Mouse (Mus musculus): ENCODE measurements around the gene Kpna2. TPM values are rescaled to one million over a fixed set of nuclear protein-coding genes. Genes with fewer than 3 reads are reported as not detected.
"Not testable (repeated sequence)": the region's sequence is repeated elsewhere in the genome, so short reads cannot be mapped to it uniquely, and the experiment has no call there.

The Kpna2 gene
- polyA plus RNA-seq, 1 experiment = 20.9 TPM

GRCm38 (mm10) chr11:107029536-107029935 is 30.2 kb upstream of the Kpna2 start:
- Histone ChIP-seq H3K4me1 (peaks cover 40% of the 10 kb centered on the region), H3K4me3 (replicated peaks) (no peak overlapping the region), H3K9me3 (no peaks in the 10 kb centered on the region), H3K36me3 (replicated peaks; ENCODE audit: low read length) (peaks cover 7% of the 10 kb centered on the region), H3K27me3 (replicated peaks) (peaks cover 14% of the 10 kb centered on the region)
- TF ChIP-seq GATA1 (IDR thresholded peaks at IDR 0.05; ENCODE audit: borderline replicate concordance, low read length) (no peak), FLI1 (IDR thresholded peaks at IDR 0.05; ENCODE audit: low read length) (no peak)

DNA sequence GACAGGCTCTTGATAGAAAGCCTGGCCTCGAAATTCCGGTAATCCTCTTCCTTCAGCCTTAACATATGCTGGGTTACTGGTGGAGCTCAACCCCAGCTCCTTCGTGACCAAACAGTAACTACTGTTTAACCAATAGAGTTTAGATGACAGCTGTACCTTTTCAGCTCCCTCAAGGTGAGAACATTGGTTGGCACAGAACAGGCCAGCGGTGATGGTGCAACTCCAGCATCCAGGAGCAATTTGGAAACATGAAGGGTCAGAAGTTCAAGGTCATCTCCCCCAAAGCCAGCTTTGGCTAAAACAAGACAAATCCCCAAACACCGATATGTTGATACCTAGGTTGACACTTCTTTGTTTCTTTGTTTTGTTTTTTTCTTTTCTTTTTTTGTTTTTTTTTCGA is 29.4 kb upstream of the Kpna2 start:
- peaks cover 2% of the 10 kb centered on the region for H3K36me3 ChIP-seq (replicated peaks; ENCODE audit: low read length)
- H3K4me1 ChIP-seq = peaks cover 46% of the 10 kb centered on the region
- H3K9me3 ChIP-seq = no peaks in the 10 kb centered on the region
- peak overlapping the region; percentile 97 for H3K4me3 ChIP-seq (replicated peaks)
- peaks cover 18% of the 10 kb centered on the region for H3K27me3 ChIP-seq (replicated peaks)
- TF ChIP-seq GATA1 (IDR thresholded peaks at IDR 0.05; ENCODE audit: borderline replicate concordance, low read length) (no peak), FLI1 (IDR thresholded peaks at IDR 0.05; ENCODE audit: low read length) (no peak)

GRCm38 (mm10) chr11:107028275-107028618 is 28.9 kb upstream of the Kpna2 start:
- H3K27me3 ChIP-seq (replicated peaks) = peaks cover 18% of the 10 kb centered on the region
- H3K36me3 ChIP-seq (replicated peaks; ENCODE audit: low read length) = peaks cover 2% of the 10 kb centered on the region
- H3K4me3 ChIP-seq (replicated peaks) = peak overlapping the region; percentile 97
- TF ChIP-seq FLI1 (IDR thresholded peaks at IDR 0.05; ENCODE audit: low read length) (no peak), GATA1 (IDR thresholded peaks at IDR 0.05; ENCODE audit: borderline replicate concordance, low read length) (no peak)
- no peaks in the 10 kb centered on the region for H3K9me3 ChIP-seq
- peaks cover 46% of the 10 kb centered on the region for H3K4me1 ChIP-seq

GRCm38 (mm10) chr11:107027431-107028274 is 28.3 kb upstream of the Kpna2 start:
- H3K4me1 ChIP-seq = peaks cover 46% of the 10 kb centered on the region
- H3K27me3 ChIP-seq (replicated peaks) = peaks cover 22% of the 10 kb centered on the region
- no peak for TF ChIP-seq GATA1 (IDR thresholded peaks at IDR 0.05; ENCODE audit: borderline replicate concordance, low read length)
- no peak; the same call in 1 of the 2 replicates for TF ChIP-seq FLI1 (IDR thresholded peaks at IDR 0.05; ENCODE audit: low read length)
- H3K36me3 ChIP-seq (replicated peaks; ENCODE audit: low read length) = no peaks in the 10 kb centered on the region
- H3K4me3 ChIP-seq (replicated peaks) = peak overlapping the region; percentile 97
- H3K9me3 ChIP-seq = no peaks in the 10 kb centered on the region

DNA sequence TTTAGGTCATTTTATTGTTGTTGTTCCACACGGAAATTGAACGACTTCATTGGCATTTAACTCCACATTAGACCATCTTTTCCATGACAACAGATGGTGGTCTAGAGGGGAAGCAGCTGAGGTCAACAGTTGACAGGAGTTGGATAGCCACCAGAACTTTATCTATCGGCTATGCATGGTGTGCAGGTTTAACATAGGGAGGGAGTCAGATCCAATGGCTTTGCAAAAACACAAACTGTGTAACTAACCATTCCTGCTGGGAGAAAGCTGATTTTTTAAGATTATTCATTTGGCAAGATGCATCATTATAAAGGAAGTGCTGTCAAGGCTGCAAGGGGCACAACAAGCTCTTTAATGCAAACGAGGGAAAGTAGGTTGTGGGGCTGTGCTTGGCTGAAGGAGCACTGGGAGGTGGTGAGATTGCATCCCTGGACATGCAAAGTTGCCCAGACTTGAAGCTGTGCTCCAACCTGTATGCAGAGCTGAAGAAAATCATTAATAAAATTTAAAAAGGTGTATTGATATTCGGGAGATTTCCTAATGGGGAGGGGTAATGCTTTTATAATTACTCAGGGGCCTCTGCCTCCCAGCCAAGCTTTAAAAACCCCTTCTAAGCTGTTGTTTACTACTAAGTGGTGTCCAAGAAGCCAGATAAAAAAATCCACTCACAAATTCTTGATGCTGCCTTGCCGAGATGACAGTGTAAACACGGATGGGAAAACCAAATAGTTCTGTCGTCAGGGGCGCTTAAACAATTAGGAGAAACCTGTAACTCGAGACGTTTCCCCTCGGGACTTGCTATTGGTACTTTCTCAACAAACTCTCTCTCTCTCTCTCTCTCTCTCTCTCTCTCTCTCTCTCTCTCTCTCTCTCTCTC is 27.5 kb upstream of the Kpna2 start:
- Histone ChIP-seq H3K9me3 (no peaks in the 10 kb centered on the region), H3K4me3 (replicated peaks) (peak overlapping the region; percentile 97), H3K4me1 (peaks cover 46% of the 10 kb centered on the region), H3K36me3 (replicated peaks; ENCODE audit: low read length) (no peaks in the 10 kb centered on the region), H3K27me3 (replicated peaks) (peaks cover 26% of the 10 kb centered on the region)
- TF ChIP-seq FLI1 (IDR thresholded peaks at IDR 0.05; ENCODE audit: low read length) (no peak), GATA1 (IDR thresholded peaks at IDR 0.05; ENCODE audit: borderline replicate concordance, low read length) (no peak)

GRCm38 (mm10) chr11:107025411-107026321 is 26.3 kb upstream of the Kpna2 start, which contains the start of gene 1810010H24Rik:
Gene 1810010H24Rik (plus strand): TSS chr11:107025681.
- Histone ChIP-seq H3K4me3 (replicated peaks) (peak within 1 kb of the TSS; percentile 97), H3K4me1 (peaks cover 42% of the 10 kb centered on the region), H3K27me3 (replicated peaks) (peaks cover 26% of the 10 kb centered on the region), H3K9me3 (no peaks in the 10 kb centered on the region), H3K36me3 (replicated peaks; ENCODE audit: low read length) (no peaks in the 10 kb centered on the region)
- no peak for TF ChIP-seq GATA1 (IDR thresholded peaks at IDR 0.05; ENCODE audit: borderline replicate concordance, low read length)
- no peak for TF ChIP-seq FLI1 (IDR thresholded peaks at IDR 0.05; ENCODE audit: low read length)

DNA sequence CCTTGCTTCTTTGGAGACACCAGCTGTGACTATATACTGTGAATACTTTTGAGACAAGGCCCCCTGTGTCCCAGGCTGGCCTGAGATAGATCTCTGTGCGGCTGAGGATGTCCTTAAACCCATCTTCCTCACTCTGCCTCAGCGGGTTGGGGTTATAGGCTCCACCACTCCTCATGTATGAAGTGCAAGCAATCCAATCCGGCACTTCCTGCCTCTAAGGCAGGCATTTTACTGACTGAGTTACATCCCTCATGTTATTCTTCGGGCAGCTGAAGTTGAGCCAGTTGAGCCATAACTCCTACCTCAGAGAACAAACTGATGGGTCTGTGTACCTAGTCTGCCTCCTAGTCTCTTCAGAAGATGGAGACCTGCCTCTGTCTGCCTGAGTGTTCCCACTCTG is 25.1 kb upstream of the Kpna2 start:
- no peak for TF ChIP-seq GATA1 (IDR thresholded peaks at IDR 0.05; ENCODE audit: borderline replicate concordance, low read length)
- TF ChIP-seq FLI1 (IDR thresholded peaks at IDR 0.05; ENCODE audit: low read length) = no peak
- H3K36me3 ChIP-seq (replicated peaks; ENCODE audit: low read length) = no peaks in the 10 kb centered on the region
- H3K4me1 ChIP-seq = peaks cover 42% of the 10 kb centered on the region
- H3K27me3 ChIP-seq (replicated peaks) = peaks cover 24% of the 10 kb centered on the region
- H3K9me3 ChIP-seq = no peaks in the 10 kb centered on the region
- no peak overlapping the region for H3K4me3 ChIP-seq (replicated peaks)

GRCm38 (mm10) chr11:107022050-107022683 is 22.8 kb upstream of the Kpna2 start:
- no peak for TF ChIP-seq GATA1 (IDR thresholded peaks at IDR 0.05; ENCODE audit: borderline replicate concordance, low read length)
- TF ChIP-seq FLI1 (IDR thresholded peaks at IDR 0.05; ENCODE audit: low read length) = no peak
- Histone ChIP-seq H3K4me1 (peaks cover 38% of the 10 kb centered on the region), H3K36me3 (replicated peaks; ENCODE audit: low read length) (no peaks in the 10 kb centered on the region), H3K9me3 (no peaks in the 10 kb centered on the region), H3K27me3 (replicated peaks) (peaks cover 24% of the 10 kb centered on the region), H3K4me3 (replicated peaks) (no peak overlapping the region)

- not testable (repeated sequence) for H3K4me3 ChIP-seq (replicated peaks); H3K36me3 ChIP-seq (replicated peaks; ENCODE audit: low read length); H3K9me3 ChIP-seq
- peaks cover 17% of the 10 kb centered on the region for H3K4me1 ChIP-seq
- H3K27me3 ChIP-seq (replicated peaks) = peaks cover 12% of the 10 kb centered on the region
Observed at GRCm38 (mm10) chr11:107019722-107020121, 20.4 kb upstream of the Kpna2 start.

All from megakaryocyte, embryonic 14.5 days (primary cell).